Mouse (Mus musculus): ENCODE measurements around the gene Neurod1.

Neurod1 gene

DNA sequence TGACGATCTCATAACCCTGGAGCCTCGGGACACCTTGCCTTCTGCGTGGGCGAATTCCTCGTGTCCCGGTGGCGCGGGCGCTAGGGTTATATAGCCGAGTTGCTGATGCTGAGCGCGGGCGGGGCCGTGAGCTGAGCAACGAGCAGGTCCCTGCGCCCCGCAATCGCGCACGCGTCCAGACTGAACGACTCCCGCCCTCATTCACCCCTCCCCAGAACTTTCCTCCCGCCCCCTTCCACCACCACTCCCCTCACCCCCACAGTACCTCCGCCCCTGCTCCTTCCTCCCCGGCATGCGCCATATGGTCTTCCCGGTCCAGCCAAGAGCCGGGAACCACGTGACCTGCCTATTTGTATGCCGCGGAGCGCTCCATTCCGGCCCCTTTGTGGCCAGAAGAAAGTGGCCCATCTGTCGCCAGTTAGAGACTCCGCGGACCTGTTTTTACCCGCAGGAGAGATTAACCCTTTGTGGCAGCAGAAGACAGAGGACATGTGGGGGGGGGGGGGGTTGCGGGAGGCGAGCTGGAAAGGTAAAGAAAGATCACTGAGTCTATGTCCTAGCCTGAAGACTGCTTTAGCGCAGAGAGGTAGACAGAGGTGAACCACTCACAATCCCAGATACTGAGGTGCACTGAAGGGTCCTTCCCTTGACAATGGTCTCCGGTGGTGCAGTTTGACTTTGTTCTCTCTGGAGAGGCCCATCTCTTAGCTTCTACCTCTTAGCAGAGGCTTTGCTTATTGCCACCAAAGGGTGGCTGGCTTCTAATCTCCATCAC, at the start of gene Neurod1, which contains the start of gene Cerkl:
Gene Neurod1, minus strand, starts transcription at position 177 of the 775 bp plus-strand sequence.
Gene Cerkl, minus strand, starts transcription at position 211 of the 775 bp plus-strand sequence.
- peak; percentile 14 for DNase-seq

DNA sequence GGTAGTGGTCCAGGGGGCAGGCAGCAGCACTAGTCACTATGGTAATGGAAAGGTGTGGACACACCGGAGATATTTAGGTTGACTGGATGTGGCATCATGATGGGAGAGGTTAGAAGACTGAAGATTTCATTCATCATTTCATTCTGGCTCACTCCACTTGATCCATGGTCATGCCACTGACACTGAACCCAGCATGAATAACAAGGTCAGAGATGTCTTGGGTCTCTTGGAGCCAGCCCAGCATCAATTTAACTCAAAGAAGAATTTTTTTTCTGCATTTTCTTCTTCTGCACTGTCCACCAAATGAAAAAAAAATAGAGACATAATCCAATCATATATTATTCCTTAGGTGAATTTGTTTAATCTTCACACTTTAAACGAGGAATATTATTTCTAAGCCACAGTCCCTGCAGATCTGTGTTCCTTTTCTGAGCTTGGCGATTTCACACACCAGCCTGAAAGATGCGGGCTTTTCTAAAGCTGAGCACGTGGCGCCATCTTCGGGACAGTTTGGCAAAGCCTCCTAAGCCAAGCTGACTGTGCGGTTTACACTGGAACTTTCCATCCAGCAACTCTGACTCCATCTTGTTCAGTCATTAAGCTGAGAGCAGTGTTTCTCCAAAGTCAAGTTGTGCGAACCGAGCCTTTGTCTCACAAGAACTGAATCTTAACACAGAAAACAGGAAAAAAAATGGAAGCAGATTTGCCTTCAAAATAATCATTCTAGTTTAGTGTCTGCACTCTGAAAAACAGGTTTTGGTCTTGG, 42.6 kb upstream of the Neurod1 start:
- peak; percentile 74 for DNase-seq

DNA sequence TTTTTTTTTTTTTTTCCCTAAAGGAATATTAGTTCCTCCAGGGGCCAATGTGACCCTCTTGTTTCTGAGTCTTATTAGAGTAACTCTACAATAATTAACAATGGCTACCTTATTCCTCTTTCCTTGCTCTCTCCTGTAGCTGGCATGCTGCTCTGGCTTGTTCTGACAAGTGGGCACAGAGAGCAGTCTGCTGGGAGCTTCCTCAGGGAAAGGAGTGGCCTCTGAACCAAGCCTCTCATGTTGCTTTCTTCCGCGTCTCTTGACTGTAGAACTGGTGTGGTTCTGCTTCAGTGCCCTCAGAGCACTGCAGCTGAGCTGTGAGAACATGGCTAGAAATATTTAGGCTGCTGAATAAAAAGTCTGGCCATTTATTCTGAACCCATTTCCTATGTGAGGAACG, 28.6 kb upstream of the Neurod1 start:
- DNase-seq, result no peak

DNA sequence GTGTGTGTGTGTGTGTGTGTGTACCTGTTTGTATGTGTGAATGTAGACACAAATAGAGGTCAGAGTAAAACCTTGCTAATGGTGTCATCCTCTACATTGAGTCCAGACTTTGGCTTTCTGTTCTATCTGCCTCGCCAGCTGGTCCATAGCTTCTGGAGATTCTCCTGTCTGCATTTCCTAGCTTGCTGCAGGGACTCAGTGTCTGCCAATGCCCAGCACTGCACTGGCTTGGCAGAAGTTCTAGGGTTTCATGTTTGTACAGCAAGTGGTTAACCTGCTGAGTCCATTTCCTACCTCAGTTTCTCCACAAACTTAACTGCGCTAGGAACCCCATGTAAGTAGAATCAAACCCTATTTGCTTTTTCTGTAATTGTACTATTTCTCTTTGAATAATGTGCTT, 26.0 kb upstream of the Neurod1 start:
- no peak for DNase-seq

DNA sequence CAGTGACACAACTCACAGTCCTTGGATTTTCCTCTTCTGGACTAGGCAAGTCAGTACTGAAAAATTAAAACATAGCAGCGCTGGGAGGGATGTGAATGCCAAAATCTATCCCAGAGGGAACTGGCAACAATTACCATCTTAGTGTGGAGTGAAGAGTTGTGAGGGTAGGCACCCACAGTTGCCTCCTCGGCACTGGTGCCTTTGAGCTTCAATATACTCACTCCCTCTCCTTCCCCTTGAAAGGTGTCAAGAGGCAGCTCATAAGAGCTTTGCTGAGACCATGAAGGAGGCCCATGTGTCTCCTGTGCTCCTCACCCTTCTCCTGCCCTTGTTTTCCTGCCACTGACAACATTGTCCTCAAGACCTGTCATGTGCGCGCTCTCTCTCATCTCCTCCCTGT, 5.9 kb upstream of the Neurod1 start:
- DNase-seq, result no peak

DNA sequence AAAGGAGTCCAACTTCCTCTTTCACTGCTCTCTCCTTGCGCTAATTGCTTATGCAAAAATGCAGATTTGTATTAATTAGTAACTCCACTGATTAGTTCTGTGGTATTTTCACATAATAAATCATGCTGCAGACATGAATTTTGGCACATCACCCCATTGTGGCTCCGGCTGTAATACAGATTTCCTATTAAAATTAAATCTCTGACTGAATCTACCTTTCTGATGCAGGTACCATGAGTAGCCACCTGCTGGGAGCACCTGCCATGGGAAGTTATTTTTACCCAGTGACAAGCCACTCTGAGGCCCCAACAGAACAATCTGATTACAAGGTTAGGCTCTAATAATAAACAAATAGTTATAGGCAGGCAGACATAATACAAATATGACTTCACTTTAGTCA, 5.3 kb upstream of the Neurod1 start:
- DNase-seq, result no peak

DNA sequence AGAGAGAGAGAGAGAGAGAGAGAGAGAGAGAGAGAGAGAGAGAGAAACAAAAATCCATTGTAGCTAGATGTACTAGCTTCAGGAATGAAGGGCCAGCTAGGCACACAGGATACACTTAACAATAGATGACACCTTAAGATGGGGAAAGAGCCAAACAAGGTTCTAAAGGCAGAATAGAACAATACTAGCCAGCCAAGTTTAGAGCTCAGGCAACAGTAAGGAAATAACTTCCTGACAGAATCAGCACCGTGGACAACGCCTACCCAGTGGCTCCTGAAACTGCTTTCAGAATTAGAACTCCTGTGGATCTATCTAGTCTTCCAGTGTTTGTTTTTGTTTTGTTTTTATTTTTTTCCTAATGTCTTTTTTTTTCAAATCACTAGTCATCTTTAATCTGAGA, 4.0 kb upstream of the Neurod1 start:
- no peak for DNase-seq

DNA sequence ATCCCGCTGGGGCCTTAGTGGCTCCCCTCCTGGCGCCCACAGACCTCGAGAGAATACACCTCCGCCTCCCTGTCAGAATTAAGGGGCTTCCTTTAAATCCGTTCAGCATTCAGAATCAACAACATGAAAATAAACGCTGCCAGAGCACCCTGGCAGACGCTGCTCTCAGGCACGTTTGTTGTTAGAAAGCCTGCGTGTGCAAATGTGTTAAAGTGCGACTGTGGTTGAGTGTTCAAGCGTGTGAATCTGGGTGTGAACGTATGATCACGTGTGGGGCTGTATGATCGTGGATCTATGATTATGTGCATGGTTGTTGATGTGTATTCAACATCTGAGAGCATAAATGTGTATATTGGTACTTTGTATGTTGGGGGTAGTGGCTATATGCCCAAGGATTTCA, 3.6 kb upstream of the Neurod1 start:
- DNase-seq, result no peak

DNA sequence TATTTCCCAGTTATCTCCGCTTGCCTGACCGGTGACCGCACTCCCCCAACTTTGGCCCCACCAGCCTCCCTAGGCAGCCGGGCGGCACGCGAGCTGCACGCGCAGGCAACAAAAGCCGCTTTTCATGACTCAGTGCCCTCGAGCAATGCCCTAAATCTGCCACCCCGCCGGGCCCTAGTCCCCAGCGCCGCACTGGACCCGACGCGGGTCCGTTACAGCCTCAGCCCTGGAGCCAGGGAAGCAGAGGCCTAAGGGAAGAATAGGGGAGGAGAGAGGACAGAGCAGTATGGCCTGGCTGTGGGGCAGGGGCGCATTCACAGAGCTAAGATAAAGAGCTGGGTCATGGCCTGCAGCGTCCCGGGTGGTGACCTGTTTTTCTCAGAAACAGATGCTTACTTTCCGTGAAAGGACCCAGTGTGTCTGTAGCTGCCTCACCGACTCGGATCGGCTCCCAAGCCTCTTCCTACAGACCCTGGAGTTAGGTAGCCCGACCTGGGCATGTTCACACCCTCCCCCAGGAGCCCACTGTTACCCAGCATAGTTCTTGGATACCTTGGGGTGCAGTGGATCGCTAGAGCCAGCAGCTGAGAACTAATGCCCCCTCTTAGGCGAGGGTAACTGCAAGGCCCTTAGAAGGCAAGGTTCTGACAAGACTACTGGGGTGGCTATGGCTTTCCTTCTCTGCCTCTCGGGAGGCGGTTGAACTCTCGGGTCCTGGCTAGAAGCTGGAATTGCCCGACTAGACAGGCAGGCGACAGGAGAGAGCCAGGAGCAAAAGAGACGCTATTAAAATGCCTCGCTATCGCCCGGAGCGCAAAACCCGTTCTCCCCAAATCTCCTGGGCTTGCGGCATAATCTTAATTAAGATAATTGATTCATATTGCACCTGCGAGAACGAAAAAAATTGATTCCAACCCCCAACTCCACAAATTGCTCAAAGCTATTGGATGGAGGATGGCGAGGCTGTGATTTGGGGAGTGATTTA, 2.8 kb upstream of the Neurod1 start:
- DNase-seq, result no peak

DNA sequence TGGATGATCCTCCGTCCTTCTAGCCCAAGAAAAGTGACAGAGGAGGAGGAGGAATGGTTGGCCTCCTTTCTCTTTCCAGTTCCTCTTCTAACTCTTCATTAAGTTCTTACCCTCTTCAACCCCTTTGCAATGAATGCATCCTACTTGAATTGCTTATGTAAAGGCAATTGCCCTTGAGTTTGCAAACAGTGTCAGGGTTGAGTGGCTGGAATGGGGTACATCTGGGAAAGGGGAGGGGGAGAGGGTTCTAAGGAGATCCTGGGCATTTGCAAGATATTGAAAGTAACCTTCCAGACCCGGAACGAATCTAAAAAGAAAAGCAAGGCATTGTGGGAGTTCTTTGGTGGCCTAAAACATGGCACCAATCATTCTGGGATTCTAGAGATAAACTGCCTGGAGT, 1.4 kb upstream of the Neurod1 start:
- no peak for DNase-seq

DNA sequence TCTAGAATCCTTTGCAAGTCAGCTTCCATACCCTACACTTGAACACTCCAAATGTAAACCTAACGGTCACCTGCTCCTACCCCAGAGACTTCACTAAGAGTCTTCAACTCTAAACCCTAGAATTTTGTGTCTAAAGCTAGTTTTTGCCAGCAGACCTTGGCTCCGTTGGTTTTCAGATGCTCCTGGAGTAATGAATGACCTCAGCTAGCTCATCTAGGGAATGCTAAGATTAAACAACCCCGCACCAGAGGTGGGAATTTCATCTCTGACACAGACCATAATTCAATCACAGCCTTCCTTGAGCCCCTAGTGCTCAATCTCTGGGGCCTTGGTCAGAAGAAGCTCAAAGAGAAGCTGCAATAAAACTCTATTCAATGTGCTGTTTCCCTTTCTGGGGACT, 883 bp upstream of the Neurod1 start:
- no peak for DNase-seq

DNA sequence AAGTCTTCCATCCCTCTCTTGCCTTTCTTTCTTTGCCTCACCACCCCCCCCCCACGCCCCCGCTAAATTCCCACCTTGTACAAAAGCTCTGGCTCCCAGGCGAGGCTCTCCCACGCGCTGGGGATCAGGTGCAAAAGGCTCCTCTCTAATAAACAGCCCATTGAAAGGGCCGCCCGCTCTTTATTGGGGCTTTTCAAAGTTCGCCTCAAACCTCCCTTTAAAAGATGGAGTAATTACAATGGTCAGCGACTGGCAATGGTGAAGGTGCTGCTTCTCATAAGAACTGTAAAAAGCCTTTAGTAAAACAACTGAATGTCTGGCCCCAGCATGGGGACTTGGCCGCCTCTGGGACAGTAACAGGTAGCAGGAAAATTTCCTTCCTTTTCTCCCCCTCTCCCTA, 905 bp downstream of the Neurod1 start:
- DNase-seq, result no peak

DNA sequence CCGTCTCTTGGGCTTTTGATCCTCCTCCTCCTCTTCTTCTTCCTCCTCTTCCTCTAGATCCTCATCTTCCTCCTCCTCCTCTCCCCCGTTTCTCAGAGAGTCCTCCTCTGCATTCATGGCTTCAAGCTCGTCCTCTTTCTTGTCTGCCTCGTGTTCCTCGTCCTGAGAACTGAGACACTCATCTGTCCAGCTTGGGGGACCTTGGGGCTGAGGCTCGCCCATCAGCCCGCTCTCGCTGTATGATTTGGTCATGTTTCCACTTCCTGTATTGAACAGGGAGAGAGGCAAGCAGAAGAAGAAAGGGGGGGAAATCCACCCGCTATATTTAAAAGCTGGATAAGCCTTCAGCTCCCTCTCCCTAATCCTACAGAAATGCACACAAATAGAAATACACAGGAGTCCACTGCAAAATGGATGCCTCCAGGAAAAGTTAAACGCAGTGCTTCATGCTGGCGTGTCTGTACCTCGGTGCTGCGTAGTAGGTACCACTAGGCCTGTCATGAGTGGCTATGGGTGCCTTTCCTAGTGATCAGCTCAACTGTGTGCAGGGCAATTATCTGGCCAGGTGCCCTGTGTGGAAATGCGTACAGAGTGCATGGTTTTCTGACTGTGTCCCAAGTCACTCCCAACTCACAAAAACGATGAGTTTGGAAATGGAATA, 1.6 kb downstream of the Neurod1 start:
- DNase-seq, result no peak

DNA sequence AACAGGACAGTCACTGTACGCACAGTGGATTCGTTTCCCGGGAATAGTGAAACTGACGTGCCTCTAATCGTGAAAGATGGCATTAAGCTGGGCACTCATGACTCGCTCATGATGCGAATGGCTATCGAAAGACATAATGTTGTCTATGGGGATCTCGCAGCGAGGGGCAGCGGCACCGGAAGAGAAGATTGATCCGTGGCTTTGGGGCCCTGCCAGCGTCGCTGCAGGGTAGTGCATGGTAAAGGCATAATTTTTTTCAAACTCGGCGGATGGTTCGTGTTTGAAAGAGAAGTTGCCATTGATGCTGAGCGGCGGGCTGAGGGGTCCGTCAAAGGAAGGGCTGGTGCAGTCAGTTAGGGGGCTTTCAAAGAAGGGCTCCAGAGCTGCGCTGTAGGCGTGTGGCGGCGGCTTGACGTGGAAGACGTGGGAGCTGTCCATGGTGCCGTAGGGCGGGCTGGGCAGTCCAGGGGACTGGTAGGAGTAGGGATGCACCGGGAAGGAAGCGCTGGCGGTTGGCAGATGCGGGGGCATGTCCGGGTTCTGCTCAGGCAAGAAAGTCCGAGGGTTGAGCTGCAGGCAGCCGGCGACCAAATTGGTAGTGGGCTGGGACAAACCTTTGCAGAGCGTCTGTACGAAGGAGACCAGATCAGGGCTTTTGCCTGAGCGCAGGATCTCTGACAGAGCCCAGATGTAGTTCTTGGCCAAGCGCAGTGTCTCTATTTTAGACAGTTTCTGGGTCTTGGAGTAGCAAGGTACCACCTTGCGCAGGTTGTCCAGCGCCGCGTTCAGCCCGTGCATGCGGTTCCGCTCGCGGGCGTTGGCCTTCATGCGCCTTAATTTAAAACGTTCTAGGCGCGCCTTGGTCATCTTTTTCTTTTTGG, 2.4 kb downstream of the Neurod1 start:
- DNase-seq, result peak; percentile 77

DNA sequence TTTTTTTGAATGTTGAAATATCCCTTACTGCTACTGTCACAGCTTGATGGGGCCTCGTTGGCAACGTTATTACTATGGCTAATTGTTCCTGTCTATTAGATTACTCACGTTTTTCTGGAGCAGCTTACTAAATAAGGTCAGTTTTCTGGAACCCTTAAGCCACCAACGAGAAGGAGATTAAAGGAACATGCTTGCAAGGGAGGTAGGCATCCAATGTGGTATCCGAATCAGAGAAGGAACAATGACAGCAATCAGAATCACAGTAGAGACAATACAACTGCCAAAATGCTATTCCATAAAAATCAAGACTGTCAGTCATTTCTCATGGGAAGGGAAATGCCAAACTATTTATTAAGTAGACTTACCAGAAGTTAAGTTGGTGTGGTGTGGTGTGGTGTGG, 5.1 kb downstream of the Neurod1 start:
- DNase-seq, result no peak

DNA sequence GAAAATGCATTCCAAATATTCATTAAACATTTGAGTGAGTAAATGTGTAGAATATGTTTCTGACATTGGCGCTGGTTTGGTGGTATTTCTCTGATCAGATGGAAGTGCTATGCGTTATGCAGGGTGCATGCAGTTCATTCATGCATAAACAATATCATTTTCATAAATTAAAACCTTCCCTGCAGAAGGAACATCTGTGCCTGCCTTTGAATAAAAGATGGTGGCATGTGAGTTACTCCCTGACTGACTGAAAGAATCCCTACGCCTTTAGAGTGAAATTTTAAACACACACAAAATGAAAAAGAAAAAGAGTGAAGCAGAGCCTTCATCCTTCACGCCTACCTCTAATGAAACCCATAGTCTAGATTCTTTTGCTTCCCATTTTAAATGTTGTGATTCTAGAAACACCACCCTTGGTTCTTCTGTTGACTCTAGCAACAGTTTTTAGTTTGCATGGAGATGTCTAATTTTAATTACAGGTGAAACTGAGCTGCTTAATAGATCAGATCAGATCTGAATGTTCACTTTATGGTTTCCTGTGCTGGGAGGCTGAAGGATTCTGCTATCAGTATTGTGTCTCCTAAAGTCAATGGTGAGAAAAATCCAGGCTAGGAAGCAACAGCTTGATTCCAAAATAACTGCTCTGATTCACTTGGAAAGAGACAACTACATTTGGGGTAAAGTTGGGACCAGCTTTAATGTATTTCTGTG, 5.7 kb downstream of the Neurod1 start:
- no peak for DNase-seq

DNA sequence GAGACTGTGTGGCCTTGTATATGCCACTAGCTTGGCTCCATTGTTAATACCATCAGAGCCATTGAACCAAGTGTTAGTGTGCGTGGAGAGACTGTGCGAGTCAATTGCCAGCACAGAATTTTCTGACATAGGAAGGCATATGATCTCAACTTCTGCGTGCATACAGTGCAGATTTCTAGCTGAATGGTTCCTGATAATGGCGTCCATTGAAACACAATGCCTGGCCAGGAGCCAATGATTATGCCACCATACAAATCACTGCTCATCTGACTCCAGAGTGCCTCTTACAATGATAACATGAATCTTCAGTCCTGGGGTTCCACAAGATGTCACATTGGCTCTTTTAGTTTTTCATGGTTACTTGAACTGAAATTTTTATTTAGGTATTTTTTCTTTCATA, 7.2 kb downstream of the Neurod1 start:
- no peak for DNase-seq

DNA sequence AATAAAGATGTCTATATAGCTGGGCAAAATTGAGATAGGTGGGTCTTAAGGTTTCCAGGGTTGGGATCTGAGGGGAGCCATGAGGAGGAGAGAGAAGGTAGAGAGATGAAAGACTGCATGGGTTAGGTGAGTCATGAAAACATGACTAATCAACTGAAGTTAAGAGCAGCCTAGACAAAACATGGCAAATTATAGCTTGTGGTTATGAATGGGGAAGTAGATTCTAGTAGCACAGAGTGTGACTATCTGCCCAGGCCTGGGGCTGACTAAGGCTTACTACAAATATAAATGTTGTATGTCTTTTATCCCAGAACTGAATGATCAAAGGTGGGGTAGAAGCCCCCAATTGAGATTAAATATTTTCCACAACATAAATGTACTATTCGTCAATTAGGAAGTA, 9.4 kb downstream of the Neurod1 start:
- no peak for DNase-seq

DNA sequence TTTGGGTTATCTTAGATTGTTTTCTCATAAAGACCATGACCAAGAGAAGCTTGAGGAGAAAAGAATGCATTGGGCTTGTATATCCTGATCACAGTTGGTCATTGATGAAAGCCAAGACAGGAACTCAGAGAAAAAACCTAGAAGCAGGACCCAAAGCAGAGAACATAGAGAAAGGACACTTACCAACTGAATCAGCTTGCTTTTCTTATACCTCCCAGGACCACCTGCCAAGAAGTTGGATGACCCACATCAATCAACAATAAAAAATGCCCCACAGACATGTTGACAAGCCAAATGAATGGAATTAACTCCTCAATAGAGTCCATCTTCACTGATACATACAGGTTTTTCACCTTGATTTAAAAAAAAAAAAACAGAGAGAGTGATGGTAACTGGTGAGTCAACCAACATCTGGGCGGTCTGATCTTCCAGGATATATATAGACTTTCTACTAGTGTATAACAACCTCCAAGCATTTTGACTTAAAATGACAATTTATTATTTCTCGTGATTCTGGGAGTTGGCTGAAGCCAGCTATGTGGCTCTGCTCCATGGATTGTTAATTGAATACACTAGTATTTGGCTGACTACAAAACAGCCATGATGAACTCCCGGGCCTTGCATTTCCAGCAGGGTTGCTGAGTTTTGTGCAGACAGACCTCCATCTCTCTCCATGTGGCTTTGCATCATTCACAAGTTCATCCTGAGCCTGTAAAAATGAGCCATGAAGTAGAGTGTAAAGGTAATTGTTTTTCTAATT, 12.5 kb downstream of the Neurod1 start:
- DNase-seq, result no peak

DNA sequence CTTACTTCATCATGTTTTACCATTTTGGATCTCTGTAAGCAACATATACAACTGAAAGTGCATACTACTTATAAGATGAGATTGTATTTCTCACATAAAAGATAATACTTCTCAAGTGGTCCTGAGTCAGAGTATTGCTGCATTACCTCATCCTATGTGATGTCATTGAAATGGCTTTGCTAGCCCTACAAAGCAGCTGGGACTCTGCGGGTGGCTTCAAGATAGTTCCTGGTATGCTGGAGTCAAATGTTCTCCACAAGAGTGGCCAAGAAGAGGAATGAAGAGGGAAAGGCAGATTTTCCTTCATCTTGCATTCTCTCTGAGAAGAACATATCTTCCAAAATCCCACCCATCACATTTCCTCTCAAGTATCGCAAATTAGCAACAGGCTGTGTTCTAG, 13.2 kb downstream of the Neurod1 start:
- no peak for DNase-seq

All from thymus, postnatal 4 days (tissue).